Mouse (Mus musculus) right cerebral cortex, postnatal 36 days (tissue): ENCODE data around the gene Kri1.
"Not testable (repeated sequence)": the region's sequence is repeated elsewhere in the genome, so short reads cannot be mapped to it uniquely, and the experiment has no call there.

Experiments
- DNase-seq, 2 experiments: peaks; one replicate each; pipeline ENCODE4 v3.0.0; 2022; ENCODE audit warnings: low spot score in 2 of 2, mixed read lengths in 1 of 2

Gene Kri1

DNA sequence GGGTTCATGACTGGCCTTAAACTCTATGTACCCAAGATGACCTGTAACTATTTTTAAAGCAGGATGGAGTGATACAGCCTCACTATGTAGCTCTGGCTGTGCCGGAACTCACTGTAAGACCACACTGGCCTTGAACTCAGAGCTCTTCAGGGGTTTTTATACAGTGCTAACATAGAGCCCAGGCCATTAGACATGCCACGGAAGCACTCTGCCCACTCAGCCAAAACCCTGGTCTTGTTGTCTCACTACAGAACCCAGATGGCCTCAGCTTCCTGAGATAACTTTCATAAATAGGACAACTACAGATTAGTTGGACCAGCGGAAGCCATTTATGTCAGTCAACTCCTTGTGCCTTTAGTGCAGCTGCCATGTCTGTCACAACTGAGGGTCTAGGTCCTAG lies 13.4 kb downstream of the Kri1 start:
- DNase-seq = no peak

DNA sequence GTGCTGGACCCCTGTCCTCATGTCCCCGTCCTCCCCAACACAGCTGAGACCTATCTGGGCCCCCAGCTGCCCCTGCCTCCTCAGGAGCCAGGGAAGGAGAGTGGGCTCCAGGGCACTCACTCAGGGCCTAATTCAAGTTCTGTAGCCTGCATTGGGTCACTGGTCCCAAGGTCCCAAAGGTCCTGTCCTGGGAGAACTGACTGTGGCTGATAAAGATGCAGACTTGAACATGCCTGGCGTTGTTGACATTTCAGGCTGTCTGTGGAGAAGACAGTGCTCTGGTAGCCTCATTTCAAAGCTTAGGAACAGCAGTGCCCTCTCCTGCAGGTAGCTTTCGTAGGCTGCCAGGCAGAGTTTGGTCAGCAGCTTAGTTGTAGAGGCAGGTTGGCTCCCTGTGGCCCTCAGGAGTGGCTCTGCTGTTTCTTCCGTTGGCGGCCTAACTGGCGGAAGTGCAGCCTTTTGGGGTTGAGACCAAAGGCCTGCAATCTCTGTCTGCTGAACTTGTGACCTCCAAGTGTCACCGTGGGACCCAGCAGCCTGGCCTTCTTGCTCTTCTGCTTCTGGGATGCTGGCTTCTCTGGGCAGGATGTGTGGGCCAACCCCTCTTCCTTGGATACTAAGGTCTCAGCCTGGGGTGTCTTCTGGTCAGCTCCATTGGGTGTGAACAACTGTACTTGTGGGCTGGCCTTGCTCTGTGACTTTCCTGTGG lies 14.1 kb downstream of the Kri1 start:
- DNase-seq = no peak

DNA sequence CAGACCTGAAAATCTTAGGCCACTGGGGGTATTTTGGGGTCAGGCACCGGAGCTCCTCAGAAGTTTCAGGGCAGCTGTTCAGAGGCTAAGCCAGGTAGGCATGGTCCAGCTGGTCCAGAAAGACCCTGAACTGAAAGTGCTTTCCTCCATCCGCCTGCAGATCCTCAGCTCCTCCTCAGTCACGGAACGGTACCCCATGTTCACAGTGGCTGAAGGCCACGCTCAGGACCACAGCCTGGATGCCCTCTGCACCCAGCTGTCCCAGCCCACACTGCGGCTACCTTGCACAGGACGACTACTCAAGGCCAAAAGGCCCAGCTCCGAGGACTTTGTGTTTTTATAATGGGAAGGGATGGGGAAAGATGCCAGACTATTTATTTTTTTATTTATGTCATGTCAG lies 14.7 kb downstream of the Kri1 start:
- DNase-seq = no peak

DNA sequence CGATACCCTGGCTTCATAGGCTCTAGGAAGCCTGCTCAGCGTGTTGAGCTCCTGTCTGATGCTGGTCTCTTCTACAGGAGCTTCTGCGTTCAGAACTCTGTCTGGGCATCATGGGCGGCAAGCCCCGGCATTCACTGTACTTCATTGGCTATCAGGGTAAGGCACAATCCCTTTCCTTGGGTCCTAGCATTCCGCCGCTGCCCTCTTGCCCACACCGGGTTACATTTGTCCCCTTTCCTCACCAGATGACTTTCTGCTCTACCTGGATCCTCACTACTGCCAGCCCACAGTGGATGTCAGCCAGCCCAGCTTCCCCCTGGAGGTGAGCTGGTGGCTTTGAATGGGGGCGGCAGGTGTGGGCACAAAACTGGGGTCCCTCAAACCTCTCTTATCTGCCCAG lies 15.4 kb downstream of the Kri1 start:
- no peak for DNase-seq

DNA sequence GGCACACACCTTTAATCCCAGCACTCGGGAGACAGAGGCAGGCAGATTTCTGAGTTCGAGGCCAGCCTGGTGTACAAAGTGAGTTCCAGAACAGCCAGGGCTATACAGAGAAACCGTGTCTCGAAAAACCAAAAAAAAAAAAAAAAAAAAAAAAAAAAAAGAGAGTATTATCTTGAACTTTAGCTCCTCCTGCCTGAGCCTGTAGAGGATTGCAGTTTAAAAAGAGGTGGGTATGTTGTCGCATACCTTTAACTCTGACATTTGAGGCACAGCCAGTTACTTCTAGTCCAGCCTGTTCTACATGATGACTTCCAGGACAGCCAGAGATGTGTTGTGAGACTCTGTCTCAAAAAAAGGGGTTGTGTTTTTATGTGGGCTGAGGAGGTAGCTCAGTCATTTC lies 18.2 kb downstream of the Kri1 start:
- not testable (repeated sequence) for DNase-seq

DNA sequence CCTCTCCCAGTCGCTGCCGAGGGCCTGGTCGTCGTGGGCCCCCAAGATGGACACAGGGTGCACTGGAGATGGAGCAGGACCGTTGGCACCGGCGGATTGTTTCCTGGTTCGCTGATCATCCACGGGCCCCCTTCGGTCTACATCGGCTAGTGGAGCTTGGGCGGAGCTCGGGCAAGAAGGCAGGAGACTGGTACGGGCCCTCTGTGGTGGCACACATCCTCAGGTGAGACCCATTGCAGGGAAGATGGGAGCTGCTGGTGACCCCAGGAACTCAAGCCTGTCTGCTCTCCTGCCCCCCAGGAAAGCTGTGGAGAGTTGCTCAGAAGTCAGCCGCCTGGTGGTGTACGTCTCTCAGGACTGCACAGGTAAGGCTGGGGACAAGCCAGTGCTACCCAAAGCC lies 19.5 kb downstream of the Kri1 start:
- DNase-seq = no peak

DNA sequence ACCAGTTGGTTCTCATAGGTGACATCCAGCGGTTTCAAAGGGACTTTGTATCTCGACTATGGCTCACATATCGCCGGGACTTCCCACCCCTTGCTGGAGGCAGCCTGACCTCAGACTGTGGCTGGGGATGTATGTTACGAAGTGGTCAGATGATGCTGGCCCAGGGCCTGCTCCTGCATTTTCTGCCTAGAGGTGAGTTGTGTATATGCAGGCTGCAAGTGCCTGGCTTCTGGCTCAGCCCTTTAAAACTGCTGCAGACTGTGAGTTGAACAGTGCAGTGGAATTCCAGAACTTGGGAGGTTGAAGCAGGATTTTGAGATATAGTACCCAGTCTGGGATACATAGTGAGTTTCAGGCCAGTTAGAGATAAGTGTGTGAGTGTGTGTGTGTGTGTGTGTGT lies 20.9 kb downstream of the Kri1 start:
- no peak for DNase-seq

DNA sequence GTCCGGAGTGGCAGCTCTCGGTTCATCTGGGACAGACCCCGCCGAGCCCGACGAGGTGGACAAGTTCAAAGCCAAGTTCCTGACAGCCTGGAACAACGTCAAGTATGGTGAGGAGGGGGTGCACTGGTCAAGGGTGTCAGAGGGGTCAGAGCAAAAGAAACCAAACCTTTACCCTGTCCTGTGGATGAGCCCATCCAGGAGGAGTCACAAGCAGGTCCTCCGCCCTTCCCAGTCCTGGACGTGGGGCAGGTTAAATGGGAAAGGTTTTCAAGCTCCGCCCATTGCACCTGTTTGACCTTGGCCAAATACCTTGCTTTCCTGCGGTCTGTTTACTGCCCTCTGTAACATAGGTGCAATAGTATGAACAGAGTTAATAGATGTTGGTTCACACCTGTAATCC lies 22.2 kb downstream of the Kri1 start:
- DNase-seq = no peak

DNA sequence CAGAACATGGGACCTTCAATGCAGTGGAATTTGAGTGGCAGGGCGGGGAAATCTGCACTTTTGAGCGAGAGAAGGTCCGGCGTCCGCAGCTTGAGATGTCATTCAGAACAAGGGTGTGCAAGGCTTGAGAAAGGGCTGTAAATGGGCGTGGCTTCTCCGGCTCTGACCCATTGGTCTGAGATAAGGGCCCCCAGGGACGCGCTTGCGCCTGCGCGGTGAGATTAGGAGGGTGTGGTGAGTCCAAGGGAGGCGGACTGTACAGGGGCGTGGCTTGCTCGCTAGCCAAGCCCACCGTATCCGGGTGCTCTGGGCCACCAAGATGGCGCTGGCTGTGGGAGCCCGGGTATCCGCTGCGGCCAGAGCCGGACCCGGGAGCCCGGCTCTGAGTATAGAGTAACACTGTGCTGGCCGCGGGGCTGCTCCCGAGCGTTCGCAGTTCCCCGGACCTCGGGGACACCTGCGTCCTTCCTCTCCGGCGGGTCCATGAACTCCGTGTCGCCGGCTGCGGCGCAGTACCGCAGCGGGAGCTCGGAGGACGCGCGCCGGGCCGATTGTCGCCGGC lies 22.7 kb downstream of the Kri1 start, which contains the start of gene Atg4d:
TSS of gene Atg4d (plus strand) at position 294 of the 562 bp plus-strand sequence.
- peak; percentile 95 to 97 for DNase-seq

DNA sequence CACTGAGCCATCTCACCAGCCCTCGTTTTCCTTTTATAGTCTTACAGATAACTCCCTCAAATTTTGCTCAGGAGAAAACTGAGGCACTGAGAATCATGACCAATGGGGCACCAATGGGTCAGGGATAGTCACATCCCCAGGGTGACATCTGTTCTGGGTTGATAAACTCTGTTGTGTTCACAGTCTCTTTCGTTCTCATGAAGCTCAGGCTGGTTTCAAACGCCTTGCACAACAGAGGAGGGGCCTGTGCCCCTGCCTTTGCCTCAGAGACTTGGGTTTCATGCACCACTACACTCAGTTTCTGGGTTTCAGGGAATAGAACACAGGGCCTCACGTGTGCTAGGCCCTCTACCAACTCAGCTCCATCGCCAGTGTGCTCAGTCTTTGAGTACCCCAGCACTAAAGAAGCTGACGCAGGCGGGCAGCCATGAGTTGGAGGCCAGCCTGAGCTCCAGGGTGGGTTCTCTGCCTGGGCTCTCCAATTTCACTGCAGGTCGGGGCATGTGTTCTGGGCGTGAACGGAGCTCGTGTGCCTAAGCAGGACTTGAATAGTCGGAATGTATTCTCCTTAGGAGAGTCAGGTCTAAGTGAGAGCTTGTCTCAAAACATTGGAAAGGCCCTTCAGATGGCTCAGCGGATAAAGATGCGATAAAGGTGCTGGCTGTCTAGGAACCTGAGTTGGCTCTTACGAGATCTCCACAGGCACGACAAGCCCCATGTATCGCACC lies 23.3 kb downstream of the Kri1 start:
- DNase-seq = no peak

DNA sequence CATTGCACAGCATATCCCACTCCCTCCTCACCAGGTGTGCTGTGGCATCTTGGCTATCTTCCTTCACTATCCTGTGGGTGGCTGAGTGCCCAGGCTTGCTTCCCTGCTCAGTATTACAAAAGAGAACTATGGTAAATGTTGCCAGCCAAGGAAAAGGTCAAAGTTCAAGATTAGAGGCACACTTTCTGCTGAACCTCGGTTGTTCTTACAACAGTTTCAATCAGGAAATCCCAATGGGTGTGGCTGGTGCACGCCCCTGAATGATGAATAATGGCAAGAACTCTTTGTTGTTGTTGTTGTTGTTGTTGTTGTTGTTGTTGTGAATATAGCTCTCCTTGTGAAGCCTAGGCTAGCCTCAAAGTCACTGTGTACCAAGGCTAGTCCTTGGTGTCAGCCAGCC lies 25.9 kb downstream of the Kri1 start:
- no peak for DNase-seq

DNA sequence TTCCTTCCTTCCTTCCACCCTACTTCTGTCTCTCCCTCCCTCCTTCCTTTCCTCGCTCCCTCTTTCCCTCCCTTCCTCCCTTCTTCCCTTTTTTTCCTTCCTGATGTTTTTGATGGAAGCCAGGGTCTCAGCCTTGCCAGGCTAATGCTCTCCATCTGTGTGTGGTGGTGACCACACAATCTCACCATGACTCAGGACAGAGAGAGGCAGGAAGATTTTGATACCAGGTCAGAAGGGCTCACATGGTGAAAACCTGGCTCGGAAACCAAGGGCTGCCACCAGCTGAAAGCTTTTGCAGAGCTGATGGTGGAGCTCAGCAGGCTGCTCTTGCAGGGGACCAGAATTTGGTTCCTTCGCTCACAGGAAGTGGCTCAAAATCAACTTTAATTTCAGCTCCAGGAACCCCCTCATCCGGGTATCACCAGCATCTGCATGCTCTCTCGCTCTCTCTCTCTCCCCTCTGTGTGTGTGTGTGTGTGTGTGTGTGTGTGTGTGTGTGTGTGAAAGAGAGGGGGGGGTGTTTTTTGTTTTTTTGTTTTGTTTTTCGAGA lies 27.2 kb downstream of the Kri1 start:
- DNase-seq = no peak

DNA sequence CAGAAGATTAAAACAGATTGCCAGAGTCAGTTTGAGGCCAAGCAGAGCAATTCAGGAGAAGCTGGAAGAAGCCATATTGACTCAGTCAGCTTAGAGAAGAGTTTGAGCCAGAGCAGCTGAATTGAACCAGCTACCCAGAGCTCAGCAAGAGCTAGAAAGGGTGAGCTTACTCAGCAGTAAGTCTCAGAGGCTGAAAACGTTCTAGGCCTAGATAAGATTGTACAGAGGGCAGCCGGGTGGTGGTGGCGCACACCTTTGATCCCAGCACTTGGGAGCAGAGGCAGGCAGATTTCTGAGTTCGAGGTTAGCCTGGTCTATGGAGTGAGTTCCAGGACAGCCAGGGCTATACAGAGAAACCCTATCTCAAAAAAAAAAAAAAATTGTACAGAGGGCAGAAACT lies 31.4 kb downstream of the Kri1 start:
- not testable (repeated sequence) for DNase-seq

DNA sequence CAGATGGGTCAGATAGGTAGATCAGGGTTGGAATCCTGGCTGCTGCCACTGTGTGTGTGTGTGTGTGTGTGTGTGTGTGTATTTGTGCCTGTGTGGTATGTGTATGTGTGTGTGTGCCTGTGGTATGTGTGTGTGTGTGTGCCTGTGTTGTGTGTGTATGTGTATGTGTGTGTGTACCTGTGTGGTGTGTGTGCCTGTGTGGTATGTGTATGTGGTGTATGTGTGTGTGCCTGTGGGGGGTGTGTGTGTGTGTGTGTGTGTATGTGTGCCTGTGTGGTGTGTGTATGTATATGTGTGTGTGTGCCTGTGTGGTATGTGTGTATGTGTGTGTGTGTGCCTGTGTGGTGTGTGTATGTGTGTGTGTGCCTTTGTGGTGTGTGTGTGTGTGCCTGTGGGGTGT lies 33.1 kb downstream of the Kri1 start:
- DNase-seq = no peak

DNA sequence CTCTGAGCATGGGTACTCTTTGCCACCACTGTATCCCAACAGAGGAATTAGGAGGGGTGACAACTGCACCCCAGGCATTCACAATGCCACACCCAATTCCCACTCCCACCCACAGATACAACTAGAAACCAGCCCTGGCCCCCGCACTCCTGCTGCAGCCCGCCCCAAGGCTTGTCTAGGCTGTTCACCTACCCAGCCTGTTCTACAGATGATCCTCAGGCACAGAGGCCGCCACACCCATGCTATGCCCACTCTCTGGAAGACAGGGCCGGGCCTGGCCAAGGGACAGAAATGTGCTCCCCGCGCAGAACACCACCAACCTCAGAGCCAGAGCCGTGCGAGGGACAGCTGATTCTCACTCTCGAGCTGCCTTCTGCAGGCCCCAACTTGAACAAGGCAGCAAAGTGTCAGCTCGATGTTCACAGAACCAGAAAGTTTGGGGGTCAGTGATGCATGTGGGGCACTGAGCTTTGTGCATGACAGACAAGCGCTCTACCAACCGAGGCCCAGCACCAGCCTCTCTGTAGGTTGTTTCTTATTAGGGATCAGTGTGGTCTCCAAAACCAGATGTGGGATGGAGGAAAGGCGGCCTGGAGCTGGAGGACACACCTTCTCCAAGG lies 36.5 kb downstream of the Kri1 start:
- DNase-seq = no peak

DNA sequence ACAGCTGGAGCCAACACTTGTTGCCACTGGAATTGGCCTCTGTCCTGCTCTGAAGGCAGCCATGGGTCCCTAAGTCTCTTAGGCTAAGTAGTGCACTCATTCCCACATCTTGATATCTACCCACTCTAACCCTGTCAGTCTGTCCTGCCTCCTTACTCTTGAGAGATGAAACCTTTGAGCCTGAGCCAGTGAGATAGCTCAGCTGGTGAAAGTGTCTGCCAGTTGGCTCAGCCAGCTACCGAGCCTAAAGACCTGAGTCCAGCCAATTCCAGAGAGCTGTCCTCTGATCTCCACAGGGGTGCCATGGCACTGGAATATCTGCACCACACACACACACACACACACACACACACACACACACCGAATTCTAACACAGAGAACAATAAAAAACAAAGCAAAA lies 37.3 kb downstream of the Kri1 start:
- no peak for DNase-seq

DNA sequence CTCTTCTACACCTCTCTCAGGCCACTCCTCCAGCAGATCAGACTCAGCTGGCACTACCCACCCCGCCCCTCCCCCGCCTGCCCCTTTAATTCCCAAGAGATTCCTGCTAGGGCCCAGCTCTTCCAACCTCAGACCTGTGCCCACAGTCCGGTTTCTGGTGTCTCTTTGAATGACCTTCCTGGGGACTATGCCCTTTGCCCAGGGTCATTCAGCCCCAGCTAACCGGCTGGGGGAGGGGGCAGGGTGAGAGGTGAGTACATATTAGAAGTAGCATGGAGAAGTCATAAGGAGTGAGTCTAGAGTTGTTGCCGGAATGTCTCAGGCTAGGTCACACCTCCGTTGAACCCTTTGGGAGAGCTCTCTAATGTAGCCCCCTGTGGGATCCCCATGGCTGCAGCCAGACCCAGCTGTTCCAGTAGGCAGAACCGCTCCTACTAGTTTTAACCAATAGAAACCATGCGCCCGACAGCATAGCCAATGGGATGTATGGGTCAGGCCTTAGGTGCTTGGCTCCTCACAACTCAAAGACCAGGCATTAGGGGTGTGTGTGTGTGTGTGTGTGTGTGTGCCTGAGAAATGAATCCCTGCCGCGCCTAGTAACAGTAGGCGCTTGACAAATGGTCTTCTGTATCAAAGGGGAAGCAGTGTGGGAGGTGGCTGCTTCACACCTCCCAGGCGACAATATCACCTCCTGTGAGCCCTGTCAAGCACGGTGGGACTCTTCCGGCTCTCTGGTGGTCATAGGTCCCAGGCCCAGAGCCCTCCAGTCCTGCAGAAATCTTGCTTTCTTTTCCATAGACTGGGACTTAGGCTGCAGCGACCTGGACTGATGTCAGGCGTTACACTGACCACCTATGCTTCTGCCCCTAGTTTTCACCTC lies 37.9 kb downstream of the Kri1 start:
- DNase-seq = no peak

DNA sequence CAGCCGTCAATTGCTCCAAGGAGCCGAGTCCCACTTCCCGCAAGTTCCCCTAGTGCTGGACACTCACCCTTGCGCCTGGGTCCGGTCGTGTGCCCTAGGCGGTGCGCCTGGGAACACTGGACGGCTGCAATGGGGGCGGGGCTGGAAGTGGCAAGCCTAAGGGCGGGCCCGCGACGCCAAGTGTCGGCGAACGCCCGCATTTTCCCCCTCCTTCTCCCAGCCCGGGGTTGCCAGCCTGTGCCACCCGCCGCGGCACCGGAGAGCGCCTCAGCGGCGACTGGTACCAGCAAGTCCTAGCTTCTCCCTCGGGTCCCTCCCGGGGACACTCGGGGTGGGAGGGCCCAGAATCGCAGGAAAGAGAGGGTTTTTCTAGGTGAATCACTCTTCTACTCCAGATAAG lies 39.4 kb downstream of the Kri1 start, which contains the start of gene S1pr5:
TSS of gene S1pr5 (minus strand) at position 118 of the 400 bp plus-strand sequence.
- DNase-seq = no peak

DNA sequence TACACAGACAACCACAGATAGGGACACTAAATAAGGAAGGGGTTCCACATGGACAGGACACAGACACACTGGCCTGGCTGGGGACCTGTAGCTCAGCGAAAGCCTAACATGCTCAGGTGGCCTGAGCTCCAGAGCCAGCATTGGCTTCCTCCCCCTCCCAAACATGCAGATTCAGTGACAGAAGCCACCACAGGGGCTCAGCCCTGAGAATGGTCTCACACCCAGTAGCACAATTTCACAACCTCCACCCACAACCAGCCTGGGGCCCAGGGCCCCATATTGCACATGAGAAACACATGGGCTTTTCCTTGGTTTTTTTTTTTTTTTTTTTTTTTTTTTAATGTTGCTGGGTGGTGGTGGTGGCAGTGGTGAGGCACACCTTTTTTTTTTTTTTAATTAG lies 41.4 kb downstream of the Kri1 start:
- DNase-seq = no peak

DNA sequence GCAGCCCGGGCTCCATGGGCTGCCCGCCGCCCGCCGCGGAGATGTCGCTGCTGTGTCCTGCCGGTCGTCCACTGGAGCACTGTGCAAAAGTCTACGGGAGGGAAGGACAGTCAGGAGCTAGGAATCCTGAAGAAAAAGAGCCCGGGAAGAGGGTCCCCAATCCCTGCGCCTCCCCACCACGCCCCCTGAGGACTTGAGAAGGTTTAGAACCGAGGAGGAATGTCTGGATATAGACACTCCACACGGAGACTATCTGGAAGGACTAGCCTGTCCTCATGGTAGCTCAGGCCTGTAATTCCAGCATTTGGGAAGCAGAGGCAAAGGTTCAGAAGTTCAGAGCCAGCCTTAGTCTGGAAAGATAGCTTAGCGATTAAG lies 42.7 kb downstream of the Kri1 start:
- DNase-seq = no peak

DNA sequence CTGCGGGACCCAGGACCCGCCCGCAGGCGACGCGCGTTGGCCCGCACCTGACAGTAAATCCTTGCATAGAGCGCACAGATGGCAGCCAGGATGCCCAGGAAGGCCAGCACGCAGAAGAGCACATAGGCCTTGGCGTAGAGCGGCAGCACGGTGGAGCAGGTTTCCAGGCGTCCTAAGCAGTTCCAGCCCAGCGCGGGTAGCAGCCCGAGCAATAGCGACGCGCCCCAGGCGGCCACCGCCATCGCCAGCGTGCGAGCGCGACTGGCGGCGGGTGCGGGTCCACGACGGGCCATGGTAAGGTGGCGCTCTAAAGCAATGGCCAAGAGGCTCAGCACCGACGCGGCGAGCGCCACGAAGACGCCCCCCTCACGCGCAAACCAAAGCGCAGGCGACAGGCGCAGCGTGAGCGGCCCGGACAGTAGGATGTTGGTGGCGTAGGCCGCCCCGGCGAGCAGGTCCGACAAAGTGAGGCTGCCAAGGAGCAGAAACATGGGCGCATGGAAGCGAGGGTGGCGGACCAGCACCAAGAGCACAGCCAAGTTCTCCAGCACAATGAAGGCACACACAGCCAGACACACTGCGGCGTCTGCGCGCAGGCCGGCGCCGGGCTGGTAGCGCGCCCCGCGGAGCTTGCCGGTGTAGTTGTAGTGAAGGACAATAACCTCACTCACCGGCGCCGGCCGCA lies 43.2 kb downstream of the Kri1 start:
- no peak for DNase-seq
